Mouse (Mus musculus): ENCODE results near the gene Prkch. TPM values are rescaled to one million over a fixed set of nuclear protein-coding genes. Genes with fewer than 3 reads are reported as not detected.
"Not testable (repeated sequence)": the region's sequence is repeated elsewhere in the genome, so short reads cannot be mapped to it uniquely, and the experiment has no call there.

Gene Prkch
- polyA plus RNA-seq, 1 experiment from 2014 or later = 22.3 TPM

GRCm38 (mm10) chr12:73554155-73554554 is 30.4 kb upstream of the Prkch start:
- Histone ChIP-seq H3K27ac (replicated peaks) (no peak overlapping the region), H3K4me3 (ENCODE audit: low read depth, low read length) (no peak overlapping the region), H3K4me2 (replicated peaks; ENCODE audit: low read depth) (no peak overlapping the region), H3K4me1 (replicated peaks; ENCODE audit: control insufficient read depth, insufficient read depth) (no peaks in the 10 kb centered on the region), H3K9me3 (ENCODE audit: control insufficient read depth, low read length) (no peaks in the 10 kb centered on the region), H3K27me3 (ENCODE audit: control insufficient read depth, insufficient read depth, low read length) (no peaks in the 10 kb centered on the region), H3K9ac (ENCODE audit: low read length) (no peak overlapping the region), H3K36me3 (ENCODE audit: control insufficient read depth, insufficient read depth, low read length) (no peaks in the 10 kb centered on the region)
- TF ChIP-seq CTCF (IDR thresholded peaks at IDR 0.05; ENCODE audit: low read depth) (peak; percentile 90), EP300 (optimal IDR thresholded peaks at IDR 0.05) (no peak)
- peak; percentile 66 for DNase-seq (ENCODE audit: low spot score)
- peak; percentile 88 for ATAC-seq (ENCODE audit: low FRiP score, low TSS enrichment)
- WGBS = 4% methylated on average over 5 of the region's 5 CpGs

- H3K4me2 ChIP-seq (replicated peaks; ENCODE audit: low read depth) = no peak overlapping the region
- H3K4me3 ChIP-seq (ENCODE audit: low read depth, low read length) = no peak overlapping the region
- 88% methylated on average over 20 of the region's 20 CpGs for WGBS
- no peaks in the 10 kb centered on the region for H3K27me3 ChIP-seq (ENCODE audit: control insufficient read depth, insufficient read depth, low read length)
- H3K4me1 ChIP-seq (replicated peaks; ENCODE audit: control insufficient read depth, insufficient read depth) = no peaks in the 10 kb centered on the region
- DNase-seq (ENCODE audit: low spot score) (no peak), ATAC-seq (ENCODE audit: low FRiP score, low TSS enrichment) (no peak)
- no peaks in the 10 kb centered on the region for H3K9me3 ChIP-seq (ENCODE audit: control insufficient read depth, low read length)
- H3K36me3 ChIP-seq (ENCODE audit: control insufficient read depth, insufficient read depth, low read length) = no peaks in the 10 kb centered on the region
- no peak overlapping the region for H3K9ac ChIP-seq (ENCODE audit: low read length)
- H3K27ac ChIP-seq (replicated peaks) = no peak overlapping the region
- TF ChIP-seq EP300 (optimal IDR thresholded peaks at IDR 0.05) = no peak
- TF ChIP-seq CTCF (IDR thresholded peaks at IDR 0.05; ENCODE audit: low read depth) = no peak
These were observed 25.9 kb upstream of the Prkch start for GRCm38 (mm10) chr12:73558525-73559195.

- Histone ChIP-seq H3K36me3 (ENCODE audit: control insufficient read depth, insufficient read depth, low read length) (no peaks in the 10 kb centered on the region), H3K27me3 (ENCODE audit: control insufficient read depth, insufficient read depth, low read length) (no peaks in the 10 kb centered on the region), H3K9me3 (ENCODE audit: control insufficient read depth, low read length) (no peaks in the 10 kb centered on the region), H3K4me3 (ENCODE audit: low read depth, low read length) (no peak overlapping the region), H3K4me1 (replicated peaks; ENCODE audit: control insufficient read depth, insufficient read depth) (no peaks in the 10 kb centered on the region), H3K9ac (ENCODE audit: low read length) (no peak overlapping the region), H3K27ac (replicated peaks) (no peak overlapping the region), H3K4me2 (replicated peaks; ENCODE audit: low read depth) (no peak overlapping the region)
- TF ChIP-seq CTCF (IDR thresholded peaks at IDR 0.05; ENCODE audit: low read depth) (peak; percentile 69), EP300 (optimal IDR thresholded peaks at IDR 0.05) (no peak)
- WGBS = 48% methylated on average over 7 of the region's 7 CpGs
- DNase-seq (ENCODE audit: low spot score) (no peak), ATAC-seq (ENCODE audit: low FRiP score, low TSS enrichment) (no peak)
These were observed 24.5 kb upstream of the Prkch start for GRCm38 (mm10) chr12:73560091-73560490.

- not testable (repeated sequence) for H3K4me1 ChIP-seq (replicated peaks; ENCODE audit: control insufficient read depth, insufficient read depth); H3K9ac ChIP-seq (ENCODE audit: low read length); H3K4me2 ChIP-seq (replicated peaks; ENCODE audit: low read depth); H3K27me3 ChIP-seq (ENCODE audit: control insufficient read depth, insufficient read depth, low read length); H3K4me3 ChIP-seq (ENCODE audit: low read depth, low read length); H3K9me3 ChIP-seq (ENCODE audit: control insufficient read depth, low read length); H3K27ac ChIP-seq (replicated peaks); DNase-seq (ENCODE audit: low spot score); ATAC-seq (ENCODE audit: low FRiP score, low TSS enrichment); H3K36me3 ChIP-seq (ENCODE audit: control insufficient read depth, insufficient read depth, low read length)
- 84% methylated on average over 6 of the region's 6 CpGs for WGBS
These were observed 21.5 kb upstream of the Prkch start for GRCm38 (mm10) chr12:73563122-73563521.

- 26% methylated on average over 10 of the region's 10 CpGs for WGBS
- DNase-seq (ENCODE audit: low spot score) (no peak), ATAC-seq (ENCODE audit: low FRiP score, low TSS enrichment) (no peak)
- H3K36me3 ChIP-seq (ENCODE audit: control insufficient read depth, insufficient read depth, low read length) = no peaks in the 10 kb centered on the region
- H3K9me3 ChIP-seq (ENCODE audit: control insufficient read depth, low read length) = no peaks in the 10 kb centered on the region
- no peak overlapping the region for H3K4me3 ChIP-seq (ENCODE audit: low read depth, low read length)
- no peaks in the 10 kb centered on the region for H3K27me3 ChIP-seq (ENCODE audit: control insufficient read depth, insufficient read depth, low read length)
- no peak overlapping the region for H3K9ac ChIP-seq (ENCODE audit: low read length)
- no peaks in the 10 kb centered on the region for H3K4me1 ChIP-seq (replicated peaks; ENCODE audit: control insufficient read depth, insufficient read depth)
- TF ChIP-seq EP300 (optimal IDR thresholded peaks at IDR 0.05) (no peak), CTCF (IDR thresholded peaks at IDR 0.05; ENCODE audit: low read depth) (no peak)
- H3K27ac ChIP-seq (replicated peaks) = no peak overlapping the region
- H3K4me2 ChIP-seq (replicated peaks; ENCODE audit: low read depth) = no peak overlapping the region
These were observed 20.4 kb upstream of the Prkch start for GRCm38 (mm10) chr12:73564176-73564575.

GRCm38 (mm10) chr12:73564795-73565619 is 19.6 kb upstream of the Prkch start:
- ATAC-seq (ENCODE audit: low FRiP score, low TSS enrichment) (no peak), DNase-seq (ENCODE audit: low spot score) (no peak)
- H3K9me3 ChIP-seq (ENCODE audit: control insufficient read depth, low read length) = no peaks in the 10 kb centered on the region

More at GRCm38 (mm10) chr12:73564795-73565619, 19.6 kb upstream of the Prkch start:
- H3K4me3 ChIP-seq (ENCODE audit: low read depth, low read length) = peak overlapping the region; percentile 35
- H3K27ac ChIP-seq (replicated peaks) = no peak overlapping the region
- no peaks in the 10 kb centered on the region for H3K4me1 ChIP-seq (replicated peaks; ENCODE audit: control insufficient read depth, insufficient read depth)
- WGBS = 20% methylated on average over 21 of the region's 21 CpGs
- H3K9ac ChIP-seq (ENCODE audit: low read length) = no peak overlapping the region
- no peak for TF ChIP-seq EP300 (optimal IDR thresholded peaks at IDR 0.05)
- peak; percentile 73 for TF ChIP-seq CTCF (IDR thresholded peaks at IDR 0.05; ENCODE audit: low read depth)
- H3K4me2 ChIP-seq (replicated peaks; ENCODE audit: low read depth) = peak overlapping the region; percentile 53
- no peaks in the 10 kb centered on the region for H3K36me3 ChIP-seq (ENCODE audit: control insufficient read depth, insufficient read depth, low read length)
- no peaks in the 10 kb centered on the region for H3K27me3 ChIP-seq (ENCODE audit: control insufficient read depth, insufficient read depth, low read length)

Data from stomach, postnatal 0 days (tissue).